Mouse (Mus musculus) heart, postnatal 0 days (tissue): Measurements from ENCODE around the gene Eif5a2. TPM values are rescaled to one million over a fixed set of nuclear protein-coding genes. Genes with fewer than 3 reads are reported as not detected.
A peak's percentile ranks its signal among the peaks of the same experiment; 100 is the strongest.

Experiments used
- ATAC-seq: fragments of 200-750 bp; cut with Nextera tagmentation; 2 replicates; pipeline ENCODE4 v1.8.0; 2017; ENCODE audit warnings: low read depth, moderate number of reproducible peaks, moderate library complexity; ENCODE audit not compliant: insufficient read depth
- DNase-seq: peaks from one replicate; pipeline ENCODE4 v3.0.0-alpha.2; 2016; ENCODE audit warnings: low spot score
- H3K27ac ChIP-seq: fragments of 300-500 bp; sonication (generic); 2 replicates; pipeline ENCODE4 v1.5.1; 2014; ENCODE audit warnings: low read depth, mild to moderate bottlenecking
- H3K27me3 ChIP-seq: fragments of 300-500 bp; sonication (generic); 2 replicates; pipeline ENCODE4 v1.6.1; 2014; ENCODE audit warnings: low read length, mixed read lengths; ENCODE audit not compliant: control insufficient read depth, insufficient read depth
- H3K36me3 ChIP-seq: fragments of 300-500 bp; sonication (generic); replicated peaks from 2 replicates; pipeline ENCODE4 v1.6.1; 2014; ENCODE audit warnings: low read length, mixed read lengths; ENCODE audit not compliant: control insufficient read depth, insufficient read depth
- H3K4me1 ChIP-seq: fragments of 300-500 bp; sonication (generic); 2 replicates; pipeline ENCODE4 v1.6.1; 2014; ENCODE audit warnings: antibody characterized with exemption; ENCODE audit not compliant: control insufficient read depth, insufficient read depth
- H3K4me2 ChIP-seq: fragments of 300-500 bp; sonication (generic); 2 replicates; pipeline ENCODE4 v1.6.1; 2014; ENCODE audit warnings: low read depth, mild to moderate bottlenecking, low read length, moderate library complexity
- H3K4me3 ChIP-seq: fragments of 300-500 bp; sonication (generic); 2 replicates; pipeline ENCODE4 v1.5.1; 2014; ENCODE audit warnings: low read depth, low read length
- H3K9ac ChIP-seq: fragments of 300-500 bp; sonication (generic); replicated peaks from 2 replicates; pipeline ENCODE4 v1.6.1; 2014; ENCODE audit warnings: low read depth, low read length, mixed read lengths
- H3K9me3 ChIP-seq: fragments of 300-500 bp; sonication (generic); replicated peaks from 2 replicates; pipeline ENCODE4 v1.6.1; 2016; ENCODE audit warnings: low read length; ENCODE audit not compliant: control insufficient read depth
- CTCF ChIP-seq: IDR thresholded peaks from 2 replicates; pipeline ENCODE4 v1.5.1; 2016; ENCODE audit warnings: antibody characterized with exemption, control low read depth, low read depth
- EP300 ChIP-seq: IDR thresholded peaks from 2 replicates; pipeline ENCODE4 v1.6.1; 2016; ENCODE audit warnings: antibody characterized with exemption, low read depth
- WGBS: fragments of 180-500 bp; shearing (Covaris S2); extraction: QIAGEN DNeasy Blood & Tissue Kit; methylation state at CpG from one replicate; pipeline ENCODE4 v1.1.7; 2014; 5-methylcytosine and 5-hydroxymethylcytosine counted together
- polyA plus RNA-seq: library from polyadenylated mRNA; unstranded; fragments of >200 nt; fragmentation: Nextera tagmentation; extraction: Ambion mirVana; gene quantifications from 2 replicates; pipeline ENCODE4 v1.2.1, GENCODE M21; 2015
- total RNA-seq: library from RNA; depleted of rRNA; stranded (reverse); fragments of >200 nt; gene quantifications from 2 replicates; pipeline ENCODE4 v1.2.3, GENCODE M21; 2014; ENCODE audit warnings: low replicate concordance

Eif5a2 gene
- total and polyA plus RNA-seq, 2 experiments from 2014 or later, result 5.2 to 5.9 TPM

GRCm38 (mm10) chr3:28775361-28775760 is 5.7 kb upstream of the Eif5a2 start:
- no peak for DNase-seq
- TF ChIP-seq CTCF (no peak), EP300 (no peak)
- Histone ChIP-seq H3K4me2 (no peak overlapping the region), H3K4me1 (no peaks in the 10 kb centered on the region), H3K9me3 (no peaks in the 10 kb centered on the region), H3K4me3 (no peak overlapping the region), H3K27ac (no peak overlapping the region), H3K36me3 (no peaks in the 10 kb centered on the region), H3K9ac (no peak overlapping the region), H3K27me3 (no peaks in the 10 kb centered on the region)
- WGBS, result 53% methylated on average over 7 of the region's 7 CpGs
- no peak for ATAC-seq

- H3K27ac ChIP-seq, result no peak overlapping the region
- 46% methylated on average over 1 of the region's 1 CpGs for WGBS
- H3K9ac ChIP-seq, result no peak overlapping the region
- no peaks in the 10 kb centered on the region for H3K9me3 ChIP-seq
- H3K36me3 ChIP-seq, result no peaks in the 10 kb centered on the region
- H3K4me2 ChIP-seq, result no peak overlapping the region
- ATAC-seq, result no peak
- 0 out of 2 replicates have a peak, but pooled peaks cover 3% of the 10 kb centered on the region for H3K4me1 ChIP-seq
- H3K27me3 ChIP-seq, result no peaks in the 10 kb centered on the region
- no peak overlapping the region for H3K4me3 ChIP-seq
- DNase-seq, result no peak
- TF ChIP-seq EP300 (no peak), CTCF (no peak)
These were observed 5.1 kb upstream of the Eif5a2 start for GRCm38 (mm10) chr3:28775958-28776357.

GRCm38 (mm10) chr3:28776491-28776890 is 4.6 kb upstream of the Eif5a2 start:
- no peak for ATAC-seq

GRCm38 (mm10) chr3:28780511-28780910 is 565 bp upstream of the Eif5a2 start:
- no peak for DNase-seq
- Histone ChIP-seq H3K9me3 (no peaks in the 10 kb centered on the region), H3K9ac (no peak overlapping the region), H3K4me1 (peaks cover 10% of the 10 kb centered on the region; the same call in 1 of the 2 replicates), H3K4me2 (peak overlapping the region; percentile 99), H3K36me3 (no peaks in the 10 kb centered on the region), H3K27ac (no peak overlapping the region), H3K27me3 (no peaks in the 10 kb centered on the region), H3K4me3 (no peak overlapping the region)
- no peak for TF ChIP-seq CTCF
- TF ChIP-seq EP300, result no peak
- 76% methylated on average over 9 of the region's 9 CpGs for WGBS
- ATAC-seq, result no peak

More at GRCm38 (mm10) chr3:28776491-28776890, 4.6 kb upstream of the Eif5a2 start:
- Histone ChIP-seq H3K27me3 (no peaks in the 10 kb centered on the region), H3K9me3 (no peaks in the 10 kb centered on the region), H3K27ac (no peak overlapping the region), H3K4me1 (0 out of 2 replicates have a peak, but pooled peaks cover 3% of the 10 kb centered on the region), H3K9ac (no peak overlapping the region), H3K4me3 (no peak overlapping the region), H3K36me3 (no peaks in the 10 kb centered on the region), H3K4me2 (no peak overlapping the region)
- no peak for DNase-seq
- WGBS, result 53% methylated on average over 1 of the region's 1 CpGs
- TF ChIP-seq EP300, result no peak
- no peak for TF ChIP-seq CTCF

- Histone ChIP-seq H3K36me3 (no peaks in the 10 kb centered on the region), H3K4me1 (peaks cover 10% of the 10 kb centered on the region; the same call in 1 of the 2 replicates), H3K9me3 (no peaks in the 10 kb centered on the region), H3K27me3 (no peaks in the 10 kb centered on the region), H3K4me3 (peak overlapping the region; percentile 81), H3K27ac (no peak overlapping the region), H3K9ac (peak overlapping the region; percentile 74), H3K4me2 (peak overlapping the region; percentile 99)
- under 1% methylated on average over 31 of the region's 41 CpGs for WGBS
- no peak for DNase-seq
- peak; percentile 10; the same call in 1 of the 2 replicates for ATAC-seq
- TF ChIP-seq EP300 (no peak), CTCF (no peak)
These were observed 346 bp downstream of the Eif5a2 start for GRCm38 (mm10) chr3:28781422-28781821.

- Histone ChIP-seq H3K27me3 (no peaks in the 10 kb centered on the region), H3K4me2 (peak overlapping the region; percentile 99), H3K9ac (peak overlapping the region; percentile 74), H3K4me3 (peak overlapping the region; percentile 81), H3K4me1 (peaks cover 10% of the 10 kb centered on the region; the same call in 1 of the 2 replicates), H3K27ac (no peak overlapping the region), H3K9me3 (no peaks in the 10 kb centered on the region), H3K36me3 (no peaks in the 10 kb centered on the region)
- WGBS, result 21% methylated on average over 14 of the region's 14 CpGs
- no peak for TF ChIP-seq EP300
- TF ChIP-seq CTCF, result no peak
- ATAC-seq (no peak), DNase-seq (no peak)
These were observed 772 bp downstream of the Eif5a2 start for GRCm38 (mm10) chr3:28781848-28782247.
